Mouse (Mus musculus): ENCODE measurements around the gene Cd209g. TPM values are rescaled to one million over a fixed set of nuclear protein-coding genes. Genes with fewer than 3 reads are reported as not detected.

The Cd209g gene
- polyA plus RNA-seq (2012; rRNA removed), result 3.5 and 3.6 TPM in 2 replicates

GRCm38 (mm10) chr8:4133798-4134197 lies at the start of gene Cd209g:
Cd209g (plus strand) TSS chr8:4134098.

GRCm38 (mm10) chr8:4105735-4106134 lies 28.2 kb upstream of the Cd209g start, which contains the start of gene Cd209f:
Cd209f (minus strand) TSS chr8:4105835.

GRCm38 (mm10) chr8:4165852-4166751 lies 32.2 kb downstream of the Cd209g start, which contains the start of gene Evi5l:
Evi5l (plus strand) TSS chr8:4166567.

Other genes with a start within 250 kb of the Cd209g start
- 0.33 and 0.49 TPM in 2 replicates for gene Cd209b, start 207.3 kb upstream of the Cd209g start, polyA plus RNA-seq (2012; rRNA removed)
- 0.54 and 0.64 TPM in 2 replicates for gene Cd209c, start 179.4 kb upstream of the Cd209g start, polyA plus RNA-seq (2012; rRNA removed)
- gene Cd209f, start 28.3 kb upstream of the Cd209g start, polyA plus RNA-seq (2012; rRNA removed), result 3.4 and 5.3 TPM in 2 replicates
- gene Evi5l, start 32.5 kb downstream of the Cd209g start, polyA plus RNA-seq (2012; rRNA removed), result 21.5 and 22.7 TPM in 2 replicates
- 1.8 and 2.6 TPM in 2 replicates for gene Prr36, start 83.4 kb downstream of the Cd209g start, polyA plus RNA-seq (2012; rRNA removed)
- gene Lrrc8e, start 92.7 kb downstream of the Cd209g start, polyA plus RNA-seq (2012; rRNA removed), result 5.1 and 6.0 TPM in 2 replicates
- 55.4 and 62.8 TPM in 2 replicates for gene Map2k7, start 104.6 kb downstream of the Cd209g start, polyA plus RNA-seq (2012; rRNA removed)
- gene Gm49320, start 104.8 kb downstream of the Cd209g start, polyA plus RNA-seq (2012; rRNA removed), result 4.0 and 11.9 TPM in 2 replicates
- 241 and 288 TPM in 2 replicates for gene Tgfbr3l, start 114.1 kb downstream of the Cd209g start, polyA plus RNA-seq (2012; rRNA removed)
- 90.5 and 95.1 TPM in 2 replicates for gene Snapc2, start 119.0 kb downstream of the Cd209g start, polyA plus RNA-seq (2012; rRNA removed)
- 202 and 269 TPM in 2 replicates for gene Ctxn1, start 125.2 kb downstream of the Cd209g start, polyA plus RNA-seq (2012; rRNA removed)
- 99.8 and 108 TPM in 2 replicates for gene Timm44, start 141.8 kb downstream of the Cd209g start, polyA plus RNA-seq (2012; rRNA removed)
- gene Ccl25, start 191.1 kb downstream of the Cd209g start, polyA plus RNA-seq (2012; rRNA removed), result 2.5 and 2.8 TPM in 2 replicates
- gene Elavl1, start 191.3 kb downstream of the Cd209g start, polyA plus RNA-seq (2012; rRNA removed), result 42.1 and 52.6 TPM in 2 replicates